Mouse (Mus musculus): ENCODE results near the gene Efcc1. TPM values are rescaled to one million over a fixed set of nuclear protein-coding genes. Genes with fewer than 3 reads are reported as not detected.
A peak's percentile ranks its signal among the peaks of the same experiment; 100 is the strongest.

The Efcc1 gene
- total and polyA plus RNA-seq, 3 experiments: 0.14 TPM; not detected in 2

DNA sequence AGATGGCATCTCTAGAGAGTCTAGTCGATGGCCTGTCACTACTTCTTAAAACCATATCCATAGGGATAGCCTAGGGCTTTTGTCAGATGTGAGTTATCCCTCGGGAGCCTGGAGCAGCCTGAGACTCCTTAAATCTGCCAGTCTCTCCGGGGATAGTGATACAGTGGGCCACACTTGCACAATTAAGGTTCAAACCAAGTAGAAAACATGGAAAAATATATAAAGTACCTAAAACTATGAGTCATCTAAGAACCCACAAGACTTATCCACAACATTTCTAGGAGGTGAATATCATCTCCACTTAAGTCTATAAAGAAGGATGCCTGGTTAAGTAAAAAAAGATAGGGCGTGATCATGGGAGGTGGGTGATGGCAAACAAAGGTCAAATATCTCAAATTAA, 18.4 kb upstream of the Efcc1 start:
- Histone ChIP-seq H3K4me1 (ENCODE audit: control insufficient read depth in 1 of 2, insufficient read depth in 2 of 2) (peaks cover 6 to 9% of the 10 kb centered on the region in 2 experiments), H3K4me2 (ENCODE audit: insufficient read depth, low read depth, poor library complexity, severe bottlenecking) (no peak overlapping the region), H3K79me2 (replicated peaks; ENCODE audit: control insufficient read depth, extremely low read depth, insufficient read depth, poor library complexity, severe bottlenecking) (no peaks in the 10 kb centered on the region), H3K9me3 (replicated peaks; ENCODE audit: low read length) (no peaks in the 10 kb centered on the region), H3K27me3 (replicated peaks) (peaks cover 16% of the 10 kb centered on the region), H3K4me3 (replicated peaks in 1 of 3; ENCODE audit: low read depth in 2 of 3, low read length in 2 of 3, poor library complexity in 1 of 3) (no peak overlapping the region), H3K9ac (ENCODE audit: insufficient read depth, low read depth) (no peak overlapping the region), H3K36me3 (replicated peaks in 1 of 2; ENCODE audit: control insufficient read depth in 1 of 2, insufficient read depth in 1 of 2, low read length in 1 of 2) (no peaks in the 10 kb centered on the region), H3K27ac (ENCODE audit: insufficient read depth, low read depth) (no peak overlapping the region)
- in situ Hi-C loops (cut with MboI; ENCODE audit: low pct_ligation_motif_present, low pct_unique_long_range_greater_than_20kb, low sequenced_read_pairs) (no loop called here), dilution Hi-C loops (cut with MboI; ENCODE audit: extremely low pct_ligation_motif_present, extremely low pct_unique_long_range_greater_than_20kb, low sequenced_read_pairs) (no loop called here)
- no peak for TF ChIP-seq ZMIZ1 (IDR thresholded peaks at IDR 0.05; ENCODE audit: low read depth, low read length)
- TF ChIP-seq ZC3H11A (IDR thresholded peaks at IDR 0.05; ENCODE audit: low read depth, low read length): no peak
- TF ChIP-seq MAX (IDR thresholded peaks at IDR 0.05; ENCODE audit: low read length): no peak
- TF ChIP-seq KAT2A (IDR thresholded peaks at IDR 0.05; ENCODE audit: insufficient replicate concordance, low read length): no peak
- TF ChIP-seq MAZ (IDR thresholded peaks at IDR 0.05; ENCODE audit: low read depth, low read length): no peak
- TF ChIP-seq IRF4 (IDR thresholded peaks at IDR 0.05; ENCODE audit: low read depth, low read length): no peak
- TF ChIP-seq POLR2A (IDR thresholded peaks at IDR 0.05; ENCODE audit: low read depth, low read length): no peak
- no peak for TF ChIP-seq GABPA (IDR thresholded peaks at IDR 0.05; ENCODE audit: insufficient replicate concordance, low read depth, low read length)
- TF ChIP-seq CTCF (conservative IDR thresholded peaks at IDR 0.05 in 1 of 2, IDR thresholded peaks at IDR 0.05 in 1 of 2; ENCODE audit: low read depth in 2 of 2, low read length in 2 of 2): no peak
- no peak for TF ChIP-seq MAFK (IDR thresholded peaks at IDR 0.05; ENCODE audit: insufficient replicate concordance, low read length)
- no peak for TF ChIP-seq ELF1 (IDR thresholded peaks at IDR 0.05; ENCODE audit: low read depth, low read length)
- no peak for TF ChIP-seq CHD1 (IDR thresholded peaks at IDR 0.05; ENCODE audit: low read depth, low read length)
- no peak for TF ChIP-seq ZKSCAN1 (IDR thresholded peaks at IDR 0.05; ENCODE audit: borderline replicate concordance, low read depth, low read length)
- DNase-seq (ENCODE audit: extremely low read depth): no peak

- in situ Hi-C loops (cut with MboI; ENCODE audit: low pct_ligation_motif_present, low pct_unique_long_range_greater_than_20kb, low sequenced_read_pairs): no loop called here
Measured at GRCm38 (mm10) chr6:87714091-87714490, 16.6 kb upstream of the Efcc1 start.

More at GRCm38 (mm10) chr6:87714091-87714490, 16.6 kb upstream of the Efcc1 start:
- Histone ChIP-seq H3K27me3 (replicated peaks) (peaks cover 10% of the 10 kb centered on the region), H3K9me3 (replicated peaks; ENCODE audit: low read length) (no peaks in the 10 kb centered on the region), H3K4me1 (ENCODE audit: control insufficient read depth in 1 of 2, insufficient read depth in 2 of 2) (peaks cover 8 to 9% of the 10 kb centered on the region in 2 experiments), H3K4me2 (ENCODE audit: insufficient read depth, low read depth, poor library complexity, severe bottlenecking) (no peak overlapping the region), H3K36me3 (replicated peaks in 1 of 2; ENCODE audit: control insufficient read depth in 1 of 2, insufficient read depth in 1 of 2, low read length in 1 of 2) (no peaks in the 10 kb centered on the region), H3K79me2 (replicated peaks; ENCODE audit: control insufficient read depth, extremely low read depth, insufficient read depth, poor library complexity, severe bottlenecking) (no peaks in the 10 kb centered on the region), H3K27ac (ENCODE audit: insufficient read depth, low read depth) (no peak overlapping the region), H3K4me3 (replicated peaks in 1 of 3; ENCODE audit: low read depth in 2 of 3, low read length in 2 of 3, poor library complexity in 1 of 3) (no peak overlapping the region), H3K9ac (ENCODE audit: insufficient read depth, low read depth) (no peak overlapping the region)
- peak; percentile 65 for DNase-seq (ENCODE audit: extremely low read depth)
- no peak for TF ChIP-seq TCF12 (IDR thresholded peaks at IDR 0.05; ENCODE audit: low read depth, low read length)
- peak; percentile 92 for TF ChIP-seq EP300 (IDR thresholded peaks at IDR 0.05; ENCODE audit: low read length)
- TF ChIP-seq ZNF384 (IDR thresholded peaks at IDR 0.05; ENCODE audit: low read depth, low read length): no peak
- no peak for TF ChIP-seq MYC (IDR thresholded peaks at IDR 0.05; ENCODE audit: low read depth, low read length)
- peak; percentile 69; the same call in 1 of the 2 replicates for TF ChIP-seq JUN (IDR thresholded peaks at IDR 0.05; ENCODE audit: insufficient read depth, low read depth, low read length)
- TF ChIP-seq IRF4 (IDR thresholded peaks at IDR 0.05; ENCODE audit: low read depth, low read length): peak; percentile 82
- peak; percentile 67; the same call in 1 of the 2 replicates for TF ChIP-seq JUND (conservative IDR thresholded peaks at IDR 0.05; ENCODE audit: low read depth, low read length)
- dilution Hi-C loops (cut with MboI; ENCODE audit: extremely low pct_ligation_motif_present, extremely low pct_unique_long_range_greater_than_20kb, low sequenced_read_pairs): no loop called here

All from CH12.LX (cell line).